Mouse (Mus musculus) limb, embryonic 10.5 days (tissue): Measurements from ENCODE around the gene Cacng6. TPM values are rescaled to one million over a fixed set of nuclear protein-coding genes. Genes with fewer than 3 reads are reported as not detected.

Experiments used
- DNase-seq: peaks from one replicate; pipeline ENCODE4 v3.0.0-alpha.2; 2017; ENCODE audit warnings: low spot score
- H3K27ac ChIP-seq: fragments of 300-500 bp; sonication (generic); 2 replicates; pipeline ENCODE4 v1.5.1; 2016; ENCODE audit warnings: mild to moderate bottlenecking
- H3K27me3 ChIP-seq: fragments of 300-500 bp; sonication (generic); 2 replicates; pipeline ENCODE4 v1.6.1; 2016; ENCODE audit warnings: low read depth, mild to moderate bottlenecking; ENCODE audit not compliant: poor library complexity, severe bottlenecking
- H3K36me3 ChIP-seq: fragments of 300-500 bp; sonication (generic); 2 replicates; pipeline ENCODE4 v1.6.1; 2016; ENCODE audit warnings: mild to moderate bottlenecking, moderate library complexity
- H3K4me1 ChIP-seq: fragments of 300-500 bp; sonication (generic); 2 replicates; pipeline ENCODE4 v1.6.1; 2016
- H3K4me3 ChIP-seq: fragments of 300-500 bp; sonication (generic); 2 replicates; pipeline ENCODE4 v1.5.1; 2016; ENCODE audit warnings: mild to moderate bottlenecking, moderate library complexity
- H3K9me3 ChIP-seq: fragments of 300-500 bp; sonication (generic); replicated peaks from 2 replicates; pipeline ENCODE4 v1.6.1; 2016; ENCODE audit warnings: mild to moderate bottlenecking
- WGBS: fragments of 180-500 bp; shearing (Covaris S2); methylation state at CpG from one replicate; pipeline ENCODE4 v1.1.7; 2016; 5-methylcytosine and 5-hydroxymethylcytosine counted together
- polyA plus RNA-seq: library from polyadenylated mRNA; unstranded; fragments of >200 nt; fragmentation: Nextera tagmentation; extraction: Ambion mirVana; gene quantifications from 2 replicates; pipeline ENCODE4 v1.2.1, GENCODE M21; 2016

The Cacng6 gene
- polyA plus RNA-seq, 1 experiment from 2014 or later = 0.26 TPM

- Histone ChIP-seq H3K4me3 (no peak overlapping the region), H3K27ac (no peak overlapping the region), H3K9me3 (no peaks in the 10 kb centered on the region), H3K27me3 (peaks cover 71% of the 10 kb centered on the region), H3K4me1 (peaks cover 8% of the 10 kb centered on the region), H3K36me3 (no peaks in the 10 kb centered on the region)
- 90% methylated on average over 5 of the region's 5 CpGs for WGBS
- no peak for DNase-seq
Measured at GRCm38 (mm10) chr7:3425141-3425540, 1.1 kb downstream of the Cacng6 start.

GRCm38 (mm10) chr7:3430161-3430560 lies 6.2 kb downstream of the Cacng6 start:
- no peaks in the 10 kb centered on the region for H3K36me3 ChIP-seq
- WGBS = 78% methylated on average over 6 of the region's 6 CpGs
- H3K4me3 ChIP-seq = no peak overlapping the region
- no peak for DNase-seq
- no peaks in the 10 kb centered on the region for H3K9me3 ChIP-seq
- no peaks in the 10 kb centered on the region for H3K4me1 ChIP-seq
- peaks cover 20% of the 10 kb centered on the region for H3K27me3 ChIP-seq
- H3K27ac ChIP-seq = no peak overlapping the region

GRCm38 (mm10) chr7:3432066-3432465 lies 8.1 kb downstream of the Cacng6 start:
- no peak overlapping the region for H3K27ac ChIP-seq
- 77% methylated on average over 1 of the region's 1 CpGs for WGBS
- peaks cover 1% of the 10 kb centered on the region; the same call in 1 of the 2 replicates for H3K27me3 ChIP-seq
- H3K4me3 ChIP-seq = no peak overlapping the region
- no peaks in the 10 kb centered on the region for H3K36me3 ChIP-seq
- no peak for DNase-seq
- H3K4me1 ChIP-seq = no peaks in the 10 kb centered on the region
- no peaks in the 10 kb centered on the region for H3K9me3 ChIP-seq

- Histone ChIP-seq H3K9me3 (no peaks in the 10 kb centered on the region), H3K4me3 (no peak overlapping the region), H3K27me3 (no peaks in the 10 kb centered on the region), H3K36me3 (no peaks in the 10 kb centered on the region), H3K4me1 (no peaks in the 10 kb centered on the region), H3K27ac (no peak overlapping the region)
- no peak for DNase-seq
- 76% methylated on average over 5 of the region's 5 CpGs for WGBS
Measured at GRCm38 (mm10) chr7:3437941-3438340, 13.9 kb downstream of the Cacng6 start.

- WGBS = 87% methylated on average over 11 of the region's 11 CpGs
- no peaks in the 10 kb centered on the region for H3K4me1 ChIP-seq
- DNase-seq = no peak
- H3K9me3 ChIP-seq = no peaks in the 10 kb centered on the region
- no peaks in the 10 kb centered on the region for H3K36me3 ChIP-seq
- H3K27me3 ChIP-seq = no peaks in the 10 kb centered on the region
- no peak overlapping the region for H3K4me3 ChIP-seq
- H3K27ac ChIP-seq = no peak overlapping the region
Measured at GRCm38 (mm10) chr7:3439984-3440383, 16.0 kb downstream of the Cacng6 start.

- no peaks in the 10 kb centered on the region for H3K27me3 ChIP-seq
- H3K4me1 ChIP-seq = no peaks in the 10 kb centered on the region
- no peak for DNase-seq
- H3K27ac ChIP-seq = no peak overlapping the region
- H3K9me3 ChIP-seq = no peaks in the 10 kb centered on the region
- H3K4me3 ChIP-seq = no peak overlapping the region
- H3K36me3 ChIP-seq = no peaks in the 10 kb centered on the region
- 83% methylated on average over 8 of the region's 8 CpGs for whole genome bisulfite sequencing
Measured at GRCm38 (mm10) chr7:3440526-3440925, 16.5 kb downstream of the Cacng6 start.

GRCm38 (mm10) chr7:3442476-3443062 lies 18.6 kb downstream of the Cacng6 start:
- Histone ChIP-seq H3K4me1 (no peaks in the 10 kb centered on the region), H3K27me3 (no peaks in the 10 kb centered on the region), H3K9me3 (no peaks in the 10 kb centered on the region), H3K4me3 (no peak overlapping the region), H3K27ac (no peak overlapping the region), H3K36me3 (no peaks in the 10 kb centered on the region)
- DNase-seq = no peak
- WGBS = 89% methylated on average over 10 of the region's 10 CpGs

- Histone ChIP-seq H3K27ac (no peak overlapping the region), H3K36me3 (no peaks in the 10 kb centered on the region), H3K4me1 (no peaks in the 10 kb centered on the region), H3K4me3 (no peak overlapping the region), H3K9me3 (no peaks in the 10 kb centered on the region), H3K27me3 (no peaks in the 10 kb centered on the region)
- no peak for DNase-seq
- 77% methylated on average over 3 of the region's 3 CpGs for WGBS
Measured at GRCm38 (mm10) chr7:3444678-3445077, 20.7 kb downstream of the Cacng6 start.

GRCm38 (mm10) chr7:3446584-3446983 lies 22.6 kb downstream of the Cacng6 start:
- H3K27me3 ChIP-seq = peaks cover 5% of the 10 kb centered on the region
- no peak for DNase-seq
- no peak overlapping the region for H3K4me3 ChIP-seq
- H3K4me1 ChIP-seq = no peaks in the 10 kb centered on the region
- 89% methylated on average over 3 of the region's 3 CpGs for WGBS
- H3K9me3 ChIP-seq = no peaks in the 10 kb centered on the region
- no peaks in the 10 kb centered on the region for H3K36me3 ChIP-seq
- no peak overlapping the region for H3K27ac ChIP-seq

- Histone ChIP-seq H3K9me3 (no peaks in the 10 kb centered on the region), H3K4me1 (no peaks in the 10 kb centered on the region), H3K36me3 (no peaks in the 10 kb centered on the region), H3K4me3 (no peak overlapping the region), H3K27ac (no peak overlapping the region), H3K27me3 (peaks cover 9% of the 10 kb centered on the region)
- WGBS = 85% methylated on average over 4 of the region's 4 CpGs
- DNase-seq = no peak
Measured at GRCm38 (mm10) chr7:3447026-3447425, 23.0 kb downstream of the Cacng6 start.

- Histone ChIP-seq H3K4me3 (no peak overlapping the region), H3K36me3 (no peaks in the 10 kb centered on the region), H3K27ac (no peak overlapping the region), H3K4me1 (peaks cover 5% of the 10 kb centered on the region; the same call in 1 of the 2 replicates), H3K9me3 (no peaks in the 10 kb centered on the region), H3K27me3 (peaks cover 11% of the 10 kb centered on the region)
- DNase-seq = peak; percentile 89
- WGBS = 24% methylated on average over 15 of the region's 15 CpGs
Measured at GRCm38 (mm10) chr7:3448737-3449454, 24.9 kb downstream of the Cacng6 start.

GRCm38 (mm10) chr7:3450671-3451070 lies 26.7 kb downstream of the Cacng6 start:
- peaks cover 11% of the 10 kb centered on the region for H3K27me3 ChIP-seq
- DNase-seq = no peak
- no peaks in the 10 kb centered on the region for H3K36me3 ChIP-seq
- WGBS = 60% methylated on average over 5 of the region's 5 CpGs
- no peak overlapping the region for H3K4me3 ChIP-seq
- H3K9me3 ChIP-seq = no peaks in the 10 kb centered on the region
- peaks cover 5% of the 10 kb centered on the region; the same call in 1 of the 2 replicates for H3K4me1 ChIP-seq
- no peak overlapping the region for H3K27ac ChIP-seq

- DNase-seq = no peak
- Histone ChIP-seq H3K27me3 (peaks cover 11% of the 10 kb centered on the region), H3K4me1 (peaks cover 5% of the 10 kb centered on the region; the same call in 1 of the 2 replicates), H3K4me3 (no peak overlapping the region), H3K27ac (no peak overlapping the region), H3K9me3 (no peaks in the 10 kb centered on the region), H3K36me3 (no peaks in the 10 kb centered on the region)
- 21% methylated on average over 6 of the region's 6 CpGs for WGBS
Measured at GRCm38 (mm10) chr7:3451161-3451560, 27.2 kb downstream of the Cacng6 start.
